Mouse (Mus musculus): ENCODE data around the gene Pcmtd2. TPM values are rescaled to one million over a fixed set of nuclear protein-coding genes. Genes with fewer than 3 reads are reported as not detected.

Gene Pcmtd2
- polyA plus RNA-seq, 1 experiment from 2014 or later: 22.1 TPM

DNA sequence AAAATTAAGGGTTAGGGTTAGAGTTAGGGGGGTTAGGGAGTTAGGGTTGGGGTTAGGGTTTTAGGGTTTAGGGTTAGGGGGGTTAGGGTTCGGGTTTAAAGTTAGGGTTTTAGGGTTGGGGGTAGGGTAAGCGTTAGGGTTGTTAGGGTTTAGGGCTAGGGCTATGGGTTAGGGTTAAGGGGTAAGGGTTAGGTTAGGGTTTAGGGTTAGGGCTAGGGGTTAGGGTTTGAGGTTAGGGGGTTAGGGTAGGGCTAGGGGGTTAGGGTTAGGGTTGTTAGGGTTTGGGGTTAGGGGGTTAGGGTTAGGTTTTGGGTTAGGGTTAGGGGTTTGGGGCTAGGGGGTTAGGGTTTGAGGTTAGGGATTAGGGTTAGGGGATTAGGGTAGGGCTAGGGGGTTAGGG is 33.4 kb downstream of the Pcmtd2 start:
- no peak overlapping the region for H3K4me3 ChIP-seq
- H3K36me3 ChIP-seq (replicated peaks): peaks cover 94% of the 10 kb centered on the region
- DNase-seq (ENCODE audit: extremely low spot score, low spot score): no peak
- H3K4me1 ChIP-seq: no peaks in the 10 kb centered on the region
- H3K9me3 ChIP-seq: no peaks in the 10 kb centered on the region
- WGBS: 96% methylated on average over 2 of the region's 2 CpGs
- no peak overlapping the region for H3K27ac ChIP-seq
- no peaks in the 10 kb centered on the region for H3K27me3 ChIP-seq (ENCODE audit: poor library complexity, severe bottlenecking)

DNA sequence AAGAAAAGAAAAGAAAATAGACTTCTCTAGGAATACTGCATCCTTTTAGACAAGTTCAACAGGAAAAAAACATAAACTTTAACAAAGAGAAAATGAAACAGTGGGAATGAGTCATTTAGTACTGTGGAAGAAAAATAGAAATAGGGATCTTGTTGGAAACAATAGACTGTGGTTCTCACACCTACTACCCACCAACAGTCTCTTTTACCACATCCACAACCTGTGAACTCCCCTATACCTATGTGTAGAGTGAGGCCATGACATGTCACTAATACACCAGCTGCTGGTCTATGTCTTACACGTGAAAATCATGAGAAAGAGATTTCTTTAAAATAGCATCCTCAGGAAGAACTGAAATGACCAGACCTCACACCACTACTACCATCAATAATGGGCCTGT is 41.2 kb downstream of the Pcmtd2 start:
- no peak for DNase-seq (ENCODE audit: extremely low spot score, low spot score)
- Histone ChIP-seq H3K4me1 (no peaks in the 10 kb centered on the region), H3K27me3 (ENCODE audit: poor library complexity, severe bottlenecking) (no peaks in the 10 kb centered on the region), H3K9me3 (no peaks in the 10 kb centered on the region), H3K27ac (no peak overlapping the region), H3K36me3 (replicated peaks) (peaks cover 49% of the 10 kb centered on the region), H3K4me3 (no peak overlapping the region)
- 76% methylated on average over 1 of the region's 1 CpGs for WGBS

DNA sequence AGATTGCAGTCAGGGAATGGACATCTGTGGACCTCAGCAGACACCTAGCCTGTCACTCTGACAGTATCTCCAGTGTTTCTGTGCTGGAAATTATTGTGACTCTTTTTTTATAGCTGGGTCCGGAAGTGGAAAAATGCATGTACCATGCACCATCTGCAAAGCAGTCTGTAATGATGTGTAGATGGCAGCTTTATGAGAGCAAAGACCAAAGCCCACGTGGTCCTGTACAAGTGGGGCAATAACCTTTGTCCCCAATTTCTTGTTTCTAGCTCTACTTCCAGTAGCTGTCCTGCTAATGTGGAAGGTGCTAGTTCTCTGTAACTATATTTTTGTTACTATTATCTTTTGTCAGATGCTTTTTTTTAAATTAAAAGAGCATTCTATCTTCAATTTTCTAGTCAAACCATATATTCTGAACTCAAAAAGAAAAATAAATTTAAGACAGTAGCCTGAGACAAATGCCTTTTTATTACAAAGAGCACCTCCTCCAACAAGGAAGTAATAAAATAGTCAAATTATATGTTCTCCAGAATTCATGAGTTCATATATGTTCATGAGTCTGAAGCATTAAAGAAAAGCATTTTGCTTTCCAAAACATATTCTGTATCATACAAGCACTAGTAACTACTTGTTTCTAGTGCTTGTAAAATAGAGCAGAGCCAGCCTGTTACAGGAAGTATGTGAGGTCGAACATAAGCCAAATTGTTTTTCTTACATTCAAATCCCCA is 45.5 kb downstream of the Pcmtd2 start:
- Histone ChIP-seq H3K36me3 (replicated peaks) (peaks cover 19% of the 10 kb centered on the region), H3K9me3 (no peaks in the 10 kb centered on the region), H3K27ac (no peak overlapping the region), H3K4me1 (no peaks in the 10 kb centered on the region), H3K4me3 (no peak overlapping the region), H3K27me3 (ENCODE audit: poor library complexity, severe bottlenecking) (no peaks in the 10 kb centered on the region)
- 86% methylated on average over 3 of the region's 3 CpGs for WGBS
- DNase-seq (ENCODE audit: extremely low spot score, low spot score): no peak

Other genes with a start within 250 kb of the Pcmtd2 start
- 78.5 and 86.9 TPM in 2 replicates for gene Prpf6, start 246.0 kb upstream of the Pcmtd2 start, polyA plus RNA-seq (2016; fragmentation: Nextera tagmentation; extraction: Ambion mirVana)
- gene Zfp512b, start 245.1 kb upstream of the Pcmtd2 start, polyA plus RNA-seq (2016; fragmentation: Nextera tagmentation; extraction: Ambion mirVana): 42.2 and 44.0 TPM in 2 replicates
- 31.0 and 31.6 TPM in 2 replicates for gene Samd10, start 238.6 kb upstream of the Pcmtd2 start, polyA plus RNA-seq (2016; fragmentation: Nextera tagmentation; extraction: Ambion mirVana)
- 0.21 and 0.26 TPM in 2 replicates for gene Gm29797, start 180.8 kb upstream of the Pcmtd2 start, polyA plus RNA-seq (2016; fragmentation: Nextera tagmentation; extraction: Ambion mirVana)
- gene Sox18, start 166.2 kb upstream of the Pcmtd2 start, polyA plus RNA-seq (2016; fragmentation: Nextera tagmentation; extraction: Ambion mirVana): 19.7 and 21.2 TPM in 2 replicates
- 17.0 and 18.7 TPM in 2 replicates for gene Tcea2, start 157.5 kb upstream of the Pcmtd2 start, polyA plus RNA-seq (2016; fragmentation: Nextera tagmentation; extraction: Ambion mirVana)
- gene Rgs19, start 143.9 kb upstream of the Pcmtd2 start, polyA plus RNA-seq (2016; fragmentation: Nextera tagmentation; extraction: Ambion mirVana): 75.0 and 81.6 TPM in 2 replicates
- gene Lkaaear1, start 139.4 kb upstream of the Pcmtd2 start, polyA plus RNA-seq (2016; fragmentation: Nextera tagmentation; extraction: Ambion mirVana): not detected in 2 replicates
- gene Oprl1, start 122.8 kb upstream of the Pcmtd2 start, polyA plus RNA-seq (2016; fragmentation: Nextera tagmentation; extraction: Ambion mirVana): 4.5 and 5.2 TPM in 2 replicates
- gene Myt1, start 74.5 kb upstream of the Pcmtd2 start, polyA plus RNA-seq (2016; fragmentation: Nextera tagmentation; extraction: Ambion mirVana): 9.5 and 11.5 TPM in 2 replicates
- gene Polr3k, start 26.5 kb downstream of the Pcmtd2 start, polyA plus RNA-seq (2016; fragmentation: Nextera tagmentation; extraction: Ambion mirVana): 107 and 110 TPM in 2 replicates
- gene Gm14496, start 153.3 kb downstream of the Pcmtd2 start, polyA plus RNA-seq (2016; fragmentation: Nextera tagmentation; extraction: Ambion mirVana): not detected in 2 replicates

Measured in forebrain, embryonic 10.5 days (tissue).